15 mouse cellular contexts compared by ENCODE assay signal in the genomic region with DNA sequence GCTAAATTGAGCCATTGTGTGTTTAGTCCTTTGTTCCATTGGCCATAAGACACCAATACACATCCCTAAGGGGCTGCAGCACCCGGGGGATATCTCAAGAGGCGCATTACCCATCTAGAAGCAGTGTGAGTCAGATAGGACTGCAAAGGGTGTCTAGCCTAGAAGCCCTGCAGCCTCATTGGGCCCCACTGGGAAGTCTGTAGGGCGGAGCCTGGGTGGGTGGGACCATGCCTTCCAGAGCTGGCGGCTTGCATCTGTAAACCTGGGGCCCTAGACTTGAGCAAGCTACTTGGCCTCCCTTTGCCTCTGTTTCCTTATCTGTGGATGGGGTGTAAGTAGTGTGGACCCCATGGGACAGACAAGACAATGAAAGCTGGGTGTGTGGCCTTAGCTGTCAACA. TPM values are rescaled to one million over a fixed set of nuclear protein-coding genes. Genes with fewer than 3 reads are reported as not detected.
DNase-seq lines count a peak whose midpoint lies in the region; ATAC-seq lines count a peak whose summit lies in the region.
"Had no signal": no experiment of that assay in that cellular context is flagged by ENCODE, and none has a peak within 500 bp of the region (broad histone marks: within the 10 kb centered on the region; RNA-seq: fewer than 3 reads in every experiment).

No protein-coding gene starts in this region.

- no peak overlapping the region for H3K9ac ChIP-seq in liver, embryonic 16.5 days (ENCODE audit: low read depth, low read length)
- no peak overlapping the region for H3K9ac ChIP-seq in hindbrain, embryonic 14.5 days
- H3K9ac ChIP-seq: forebrain, embryonic 12.5 days; hindbrain, embryonic 15.5 days; lung, embryonic 14.5 days had no signal

- peaks cover 8% of the 10 kb centered on the region; the same call in 1 of the 2 replicates for H3K27me3 ChIP-seq in liver, embryonic 16.5 days (ENCODE audit: control insufficient read depth, insufficient read depth, low read depth, low read length)
- no peaks in the 10 kb centered on the region for H3K27me3 ChIP-seq in hindbrain, embryonic 14.5 days (ENCODE audit: control insufficient read depth, insufficient read depth, low read length)
- H3K27me3 ChIP-seq: hindbrain, embryonic 15.5 days had no signal

- H3K27ac ChIP-seq in liver, embryonic 16.5 days (ENCODE audit: low read length), result no peak overlapping the region
- no peak overlapping the region for H3K27ac ChIP-seq in hindbrain, embryonic 14.5 days
- H3K27ac ChIP-seq: forebrain, embryonic 12.5 days; hindbrain, embryonic 15.5 days had no signal

- 59% methylated on average over 4 of the region's 4 CpGs for WGBS in liver, embryonic 16.5 days (ENCODE audit: insufficient replicate concordance)
- WGBS in hindbrain, embryonic 14.5 days, result 69% methylated on average over 4 of the region's 4 CpGs

- no peak overlapping the region for H3K4me2 ChIP-seq in liver, embryonic 16.5 days (ENCODE audit: low read depth, low read length)
- no peak overlapping the region for H3K4me2 ChIP-seq in hindbrain, embryonic 14.5 days (replicated peaks)
- H3K4me2 ChIP-seq: forebrain, embryonic 12.5 days; hindbrain, embryonic 15.5 days; lung, embryonic 14.5 days had no signal

- no peaks in the 10 kb centered on the region for H3K4me1 ChIP-seq in liver, embryonic 16.5 days (ENCODE audit: control insufficient read depth, low read depth, low read length)
- H3K4me1 ChIP-seq in hindbrain, embryonic 14.5 days (replicated peaks; ENCODE audit: control insufficient read depth, insufficient read depth, low read length), result peaks cover 40% of the 10 kb centered on the region

- no peak overlapping the region for H3K4me3 ChIP-seq in liver, embryonic 16.5 days (ENCODE audit: low read depth, low read length)
- H3K4me3 ChIP-seq in hindbrain, embryonic 14.5 days (replicated peaks; ENCODE audit: low read length), result no peak overlapping the region
- H3K4me3 ChIP-seq: forebrain, embryonic 12.5 days; hindbrain, embryonic 15.5 days had no signal

- no peaks in the 10 kb centered on the region for H3K36me3 ChIP-seq in liver, embryonic 16.5 days (ENCODE audit: control insufficient read depth, insufficient read depth)
- H3K36me3 ChIP-seq in hindbrain, embryonic 14.5 days (replicated peaks; ENCODE audit: control insufficient read depth, insufficient read depth), result no peaks in the 10 kb centered on the region
- H3K36me3 ChIP-seq: forebrain, embryonic 12.5 days; hindbrain, embryonic 15.5 days had no signal

- 0 out of 2 replicates have a peak, but pooled peaks have one; percentile 13 for ATAC-seq in liver, embryonic 16.5 days (ENCODE audit: low read depth)
- no peak for ATAC-seq in hindbrain, embryonic 14.5 days (ENCODE audit: low FRiP score)

- DNase-seq in heart, adult 11 months, result peak; percentile 92
- no peak for DNase-seq in heart, adult 8-10 months (ENCODE audit: low spot score)
- DNase-seq in 3T3-L1 (ENCODE audit: low read depth, low spot score) (peak; percentile 34), ZHBTc4 (ENCODE audit: low read depth, low spot score) (peak; percentile 55)
- DNase-seq in hindbrain, embryonic 14.5 days (ENCODE audit: low spot score), result no peak
- no peak for DNase-seq in frontal cortex, postnatal 14 days (ENCODE audit: low spot score in 2 of 2)
- DNase-seq: cerebellum, adult 18-20 months; kidney, adult 9 months; lung, embryonic 14.5 days; thymus, postnatal 36 days had no signal

- no peaks in the 10 kb centered on the region for H3K9me3 ChIP-seq in liver, embryonic 16.5 days (replicated peaks; ENCODE audit: control insufficient read depth, low read length)
- no peaks in the 10 kb centered on the region for H3K9me3 ChIP-seq in hindbrain, embryonic 14.5 days (ENCODE audit: control insufficient read depth, low read length)
- H3K9me3 ChIP-seq: forebrain, embryonic 12.5 days; hindbrain, embryonic 15.5 days had no signal

RNA-seq across cellular contexts. Expression of a gene that starts 48.4 kb away (rescaled TPM):
- total RNA-seq in heart, adult 8-10 months (2022), result under 1 TPM; 0.47 to 0.97 (median 0.67) TPM
- polyA plus RNA-seq in liver, embryonic 16.5 days (2015; fragmentation: Nextera tagmentation; extraction: Ambion mirVana), result 0.22 and 0.37 TPM in 2 replicates
- polyA plus RNA-seq in hindbrain, embryonic 14.5 days (2014; fragmentation: Nextera tagmentation; extraction: Ambion mirVana), result 6.5 and 6.9 TPM in 2 replicates
- total RNA-seq: common myeloid progenitor, adult 5-6 weeks; neutrophil, adult 5-6 weeks had no signal

RNA-seq across cellular contexts. Expression of a gene that starts 54.8 kb away (rescaled TPM):
- total RNA-seq in heart, adult 8-10 months (2022), result 1 to 10 TPM; 4.7 to 9.0 (median 6.9) TPM
- 9.0 and 9.2 TPM in 2 replicates for polyA plus RNA-seq in liver, embryonic 16.5 days (2015; fragmentation: Nextera tagmentation; extraction: Ambion mirVana)
- 7.5 and 7.7 TPM in 2 replicates for polyA plus RNA-seq in hindbrain, embryonic 14.5 days (2014; fragmentation: Nextera tagmentation; extraction: Ambion mirVana)

Comparison
In these comparisons a context has a peak if more than half of its experiments do, and no peak if none do; other contexts are left out.
1. DNase-seq: peak in heart, adult 11 months (single experiment), 3T3-L1 (single experiment) and ZHBTc4 (single experiment); none in heart, adult 8-10 months (single experiment), hindbrain, embryonic 14.5 days (single experiment) and frontal cortex, postnatal 14 days (0 of 2).